Mouse (Mus musculus) spleen, adult 2 months (tissue): ENCODE data around the gene Rag2. TPM values are rescaled to one million over a fixed set of nuclear protein-coding genes. Genes with fewer than 3 reads are reported as not detected.

Experiments used
- DNase-seq, 2 experiments: peaks; one replicate each; pipeline versions ENCODE4 v3.0.0 to v3.0.0-alpha.2; 2012 to 2021; ENCODE audit warnings: low spot score in 2 of 2, low read depth in 1 of 2
- H3K27ac ChIP-seq: fragments of 200-500 bp; 2 replicates; pipeline ENCODE4 v1.5.1; 2012; ENCODE audit warnings: low read length, inconsistent platforms; ENCODE audit not compliant: insufficient read depth
- H3K27me3 ChIP-seq: fragments of 200-500 bp; 2 replicates; pipeline ENCODE4 v1.6.1; 2012; ENCODE audit warnings: mild to moderate bottlenecking, moderate library complexity, low read length, inconsistent platforms; ENCODE audit not compliant: control insufficient read depth, insufficient read depth
- H3K36me3 ChIP-seq: fragments of 200-500 bp; 2 replicates; pipeline ENCODE4 v1.6.1; 2012; ENCODE audit warnings: mild to moderate bottlenecking, low read length, inconsistent platforms; ENCODE audit not compliant: control insufficient read depth, insufficient read depth
- H3K4me1 ChIP-seq: fragments of 200-500 bp; 2 replicates; pipeline ENCODE4 v1.6.1; 2011; ENCODE audit warnings: inconsistent platforms; ENCODE audit not compliant: control insufficient read depth, insufficient read depth, insufficient read length
- H3K4me3 ChIP-seq: fragments of 200-500 bp; 2 replicates; pipeline ENCODE4 v1.5.1; 2011; ENCODE audit warnings: mild to moderate bottlenecking, inconsistent platforms; ENCODE audit not compliant: insufficient read depth, insufficient read length; ENCODE audit errors: extremely low read depth
- CTCF ChIP-seq: fragments of 200-500 bp; IDR thresholded peaks from 2 replicates; pipeline ENCODE4 v1.5.1; 2011; ENCODE audit warnings: mild to moderate bottlenecking, inconsistent platforms; ENCODE audit not compliant: insufficient read depth, insufficient read length, insufficient replicate concordance; ENCODE audit errors: extremely low read depth
- POLR2A ChIP-seq: fragments of 200-500 bp; IDR thresholded peaks from 2 replicates; pipeline ENCODE4 v1.6.1; 2011; ENCODE audit warnings: low read depth, low read length, inconsistent platforms
- WGBS: fragments of 180-500 bp; shearing (Covaris S2); methylation state at CpG from one replicate; pipeline ENCODE4 v1.1.7; 2018; 5-methylcytosine and 5-hydroxymethylcytosine counted together
- polyA plus RNA-seq: library from polyadenylated mRNA; depleted of rRNA; stranded (reverse); fragments of >200 nt; gene quantifications from 2 replicates; pipeline ENCODE4 v1.2.3, GENCODE M21; 2012

The Rag2 gene
- polyA plus RNA-seq, 1 experiment, result not detected

DNA sequence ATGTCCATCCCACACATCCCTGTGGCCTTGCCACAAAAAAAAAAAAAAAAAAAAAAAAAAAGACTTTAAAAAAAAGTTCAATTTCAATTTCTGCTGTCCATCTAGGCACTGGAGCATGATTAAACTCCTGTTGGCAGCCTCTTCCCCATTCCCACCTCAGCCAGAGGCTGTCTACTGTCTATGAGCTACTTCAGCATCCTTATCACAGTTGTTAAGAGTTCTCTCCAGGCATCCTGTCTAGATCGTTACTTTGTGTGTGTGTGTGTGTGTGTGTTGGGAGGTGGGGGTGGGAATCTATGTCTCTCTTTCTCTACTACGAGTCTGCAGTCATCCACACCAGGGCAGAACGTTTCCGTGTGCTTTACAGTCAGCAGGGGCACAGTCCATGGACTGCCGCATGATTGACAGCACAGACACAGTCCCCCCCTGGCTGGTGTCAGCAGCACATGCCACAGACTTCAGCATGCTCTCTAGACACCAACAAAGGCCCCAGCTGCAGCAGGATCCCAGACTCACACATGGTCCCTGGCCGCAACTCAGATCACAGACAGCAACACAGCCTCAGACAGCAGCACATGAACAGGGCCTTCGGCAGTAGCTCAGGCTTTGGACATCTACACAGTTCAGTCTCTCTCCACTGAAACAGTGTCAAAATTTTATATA, 16.2 kb upstream of the Rag2 start:
- no peak for DNase-seq
- WGBS, result 61% methylated on average over 7 of the region's 7 CpGs
- no peaks in the 10 kb centered on the region for H3K36me3 ChIP-seq
- TF ChIP-seq POLR2A (no peak), CTCF (no peak)
- no peak overlapping the region for H3K4me3 ChIP-seq
- H3K27me3 ChIP-seq, result no peaks in the 10 kb centered on the region
- no peak overlapping the region for H3K27ac ChIP-seq
- no peaks in the 10 kb centered on the region for H3K4me1 ChIP-seq

DNA sequence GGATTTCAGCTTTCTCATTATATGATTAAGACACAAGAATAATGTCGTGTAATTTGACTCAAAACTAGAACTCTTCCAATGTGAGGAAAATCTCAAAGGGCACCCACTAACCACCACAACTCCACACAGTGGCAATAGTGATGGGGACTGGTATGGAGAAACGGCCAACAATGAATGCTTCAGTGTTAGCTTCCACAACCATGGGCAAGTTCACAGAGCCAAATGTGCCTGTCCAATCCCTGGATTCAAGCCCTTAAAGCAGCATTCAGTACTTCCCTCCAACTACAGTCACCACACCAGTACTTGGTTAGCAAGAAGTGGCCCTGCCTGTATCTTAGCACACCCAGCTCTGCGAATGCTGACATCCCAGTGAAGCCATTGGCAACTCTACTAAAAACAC, 13.7 kb upstream of the Rag2 start:
- Histone ChIP-seq H3K27ac (no peak overlapping the region), H3K4me1 (no peaks in the 10 kb centered on the region), H3K27me3 (no peaks in the 10 kb centered on the region), H3K4me3 (no peak overlapping the region), H3K36me3 (no peaks in the 10 kb centered on the region)
- TF ChIP-seq CTCF, result no peak
- TF ChIP-seq POLR2A, result no peak
- no peak for DNase-seq
- WGBS, result 96% methylated on average over 3 of the region's 3 CpGs

DNA sequence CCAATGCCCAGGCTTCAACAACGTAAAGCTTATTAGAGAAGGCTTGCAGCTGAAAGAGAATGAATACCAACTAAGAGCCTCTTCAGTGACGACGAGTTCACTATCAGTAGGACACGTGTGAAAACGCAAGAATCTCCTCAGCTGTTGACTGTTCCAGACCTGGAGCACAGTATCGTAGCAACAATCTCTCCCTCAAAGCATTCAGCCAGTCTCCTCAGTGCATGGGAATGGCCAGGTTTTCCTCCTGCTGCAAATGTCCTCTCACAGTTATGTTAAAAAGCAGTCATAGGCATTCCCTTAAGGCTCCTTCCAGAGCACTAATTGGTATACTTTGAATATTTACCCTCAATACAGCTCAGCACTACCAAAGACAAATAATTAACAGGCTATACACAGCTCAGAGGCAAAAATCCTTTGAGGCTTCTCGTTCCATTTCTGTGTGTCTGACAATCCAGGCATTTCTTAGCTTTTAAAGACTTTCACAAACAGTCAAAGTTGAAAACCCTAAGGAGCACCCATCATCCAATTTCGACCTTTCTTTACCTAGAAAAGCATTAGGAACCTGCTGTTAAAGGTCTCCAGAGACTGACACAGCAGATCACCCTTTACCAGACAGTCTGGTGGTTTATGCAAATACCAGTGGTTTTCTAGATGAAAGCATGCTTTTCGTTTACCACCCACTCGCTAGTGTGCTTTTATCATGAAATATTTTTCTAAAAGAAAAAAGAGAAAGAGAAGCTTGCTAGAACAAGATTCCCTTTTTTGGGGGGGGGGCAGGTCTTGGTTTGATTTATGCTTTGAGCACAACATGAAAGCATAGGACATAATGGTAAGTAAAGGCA, 8.8 kb upstream of the Rag2 start:
- TF ChIP-seq POLR2A (no peak), CTCF (no peak)
- DNase-seq, result peak; percentile 11 to 29
- H3K4me3 ChIP-seq, result no peak overlapping the region
- no peak overlapping the region for H3K27ac ChIP-seq
- WGBS, result 51% methylated on average over 10 of the region's 10 CpGs
- no peaks in the 10 kb centered on the region; the same call in 1 of the 2 replicates for H3K4me1 ChIP-seq
- H3K27me3 ChIP-seq, result no peaks in the 10 kb centered on the region
- no peaks in the 10 kb centered on the region for H3K36me3 ChIP-seq

DNA sequence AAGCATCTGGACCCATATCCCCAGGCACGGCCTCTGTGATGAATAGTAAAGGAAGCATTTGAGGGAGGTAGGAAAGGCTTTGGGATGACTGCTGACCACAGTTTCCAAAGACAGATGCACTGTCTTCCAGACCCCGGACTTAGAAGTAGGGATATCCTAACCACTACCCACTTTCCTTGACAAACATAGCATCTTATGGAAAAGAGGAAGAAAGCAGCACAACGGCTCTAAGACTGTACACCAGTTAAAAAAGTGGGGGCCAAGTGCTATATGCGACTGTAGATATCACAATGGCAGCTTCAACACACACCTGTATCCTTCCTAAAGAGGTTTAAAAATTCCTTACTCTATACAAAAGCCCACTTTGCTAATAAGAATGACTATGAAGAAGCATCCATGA, 6.1 kb upstream of the Rag2 start:
- no peak for TF ChIP-seq CTCF
- no peak for TF ChIP-seq POLR2A
- peaks cover 1% of the 10 kb centered on the region for H3K27me3 ChIP-seq
- H3K36me3 ChIP-seq, result no peaks in the 10 kb centered on the region
- 36% methylated on average over 4 of the region's 4 CpGs for WGBS
- H3K4me1 ChIP-seq, result peaks cover 5% of the 10 kb centered on the region; the same call in 1 of the 2 replicates
- H3K27ac ChIP-seq, result no peak overlapping the region
- no peak for DNase-seq
- H3K4me3 ChIP-seq, result no peak overlapping the region

DNA sequence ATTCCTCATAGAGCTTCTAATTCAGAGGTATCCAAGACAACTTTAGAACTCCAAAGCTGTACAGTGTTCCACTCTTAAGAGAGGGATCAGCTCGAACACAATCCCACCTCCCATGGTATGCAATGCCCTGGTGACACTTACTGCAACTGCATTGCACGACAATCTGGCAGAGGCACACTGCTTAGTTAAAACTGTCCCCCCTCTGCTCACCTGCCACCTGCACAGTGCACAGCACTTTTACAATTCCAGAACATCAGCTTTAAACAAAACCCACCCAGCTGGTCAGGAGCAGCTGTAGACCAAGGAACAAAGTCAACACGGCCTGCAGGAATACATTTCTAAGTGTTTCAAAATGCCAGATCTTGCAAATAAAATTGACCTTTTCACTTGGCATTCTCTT, 3.6 kb upstream of the Rag2 start:
- Histone ChIP-seq H3K36me3 (no peaks in the 10 kb centered on the region), H3K4me1 (peaks cover 10% of the 10 kb centered on the region; the same call in 1 of the 2 replicates), H3K27ac (no peak overlapping the region), H3K4me3 (no peak overlapping the region), H3K27me3 (peaks cover 3% of the 10 kb centered on the region)
- no peak for TF ChIP-seq POLR2A
- no peak for TF ChIP-seq CTCF
- no peak for DNase-seq
- WGBS, result 41% methylated on average over 3 of the region's 3 CpGs

DNA sequence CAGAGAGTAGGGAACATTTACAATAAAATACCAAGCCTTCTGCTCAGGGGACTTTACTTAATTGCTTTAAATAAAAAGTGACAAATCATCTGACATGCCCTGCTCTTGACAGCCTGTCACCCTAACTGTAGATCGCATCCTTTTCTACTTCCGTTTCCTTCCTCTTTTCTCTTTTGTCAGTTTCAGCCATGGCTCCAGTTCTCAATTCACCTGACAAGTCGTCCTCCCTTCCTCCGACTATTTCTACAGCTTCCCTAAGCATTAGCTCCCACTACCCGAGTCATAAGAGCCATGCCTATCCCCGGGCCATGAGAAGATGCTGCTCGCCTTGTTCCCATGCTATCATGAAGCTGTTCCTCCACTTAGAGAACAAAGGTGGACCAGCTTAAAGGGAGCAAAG, 2.9 kb upstream of the Rag2 start:
- H3K4me1 ChIP-seq, result peaks cover 10% of the 10 kb centered on the region; the same call in 1 of the 2 replicates
- 7% methylated on average over 7 of the region's 7 CpGs for WGBS

DNA sequence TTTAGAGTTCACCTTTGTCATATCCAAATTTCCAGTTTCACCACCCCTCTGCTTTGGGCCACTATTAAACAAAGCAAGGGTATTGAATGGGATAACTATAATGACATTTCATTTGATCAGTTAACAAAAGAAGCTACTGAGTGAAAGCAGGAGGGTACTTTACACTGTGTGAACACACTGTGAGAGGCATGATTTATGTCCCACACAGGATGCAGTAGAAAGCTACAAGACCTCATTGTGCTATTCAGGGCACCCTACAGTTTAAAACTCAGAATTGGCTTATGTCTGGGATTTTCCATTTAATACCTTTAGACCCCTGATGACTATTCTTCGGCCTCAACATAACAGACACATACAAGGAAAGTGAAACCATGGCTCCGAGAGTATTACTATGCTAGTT, 1.5 kb upstream of the Rag2 start:
- H3K27me3 ChIP-seq, result peaks cover 3% of the 10 kb centered on the region
- DNase-seq, result no peak
- H3K4me1 ChIP-seq, result peaks cover 10% of the 10 kb centered on the region; the same call in 1 of the 2 replicates
- WGBS, result 29% methylated on average over 2 of the region's 2 CpGs
- H3K4me3 ChIP-seq, result no peak overlapping the region
- TF ChIP-seq POLR2A (no peak), CTCF (no peak)
- no peaks in the 10 kb centered on the region for H3K36me3 ChIP-seq
- H3K27ac ChIP-seq, result no peak overlapping the region

More for the DNA sequence above, 2.9 kb upstream of the Rag2 start:
- H3K27me3 ChIP-seq, result peaks cover 3% of the 10 kb centered on the region
- H3K27ac ChIP-seq, result no peak overlapping the region
- DNase-seq, result no peak
- TF ChIP-seq CTCF (no peak), POLR2A (no peak)
- no peak overlapping the region for H3K4me3 ChIP-seq
- no peaks in the 10 kb centered on the region for H3K36me3 ChIP-seq
